Mouse (Mus musculus) spleen, adult 2 months (tissue): ENCODE measurements at regions not wholly inside any gene's neighbourhood (a gene's known extent, or its start where the extent isn't known, plus 50 kb on each side); places are given as distances from the start of the nearest gene placed in this dataset.

ENCODE experiments used
- CTCF ChIP-seq: fragments of 200-500 bp; IDR thresholded peaks from 2 replicates; pipeline ENCODE4 v1.5.1; 2011; ENCODE audit warnings: mild to moderate bottlenecking, inconsistent platforms; ENCODE audit not compliant: insufficient read depth, insufficient read length, insufficient replicate concordance; ENCODE audit errors: extremely low read depth
- POLR2A ChIP-seq: fragments of 200-500 bp; IDR thresholded peaks from 2 replicates; pipeline ENCODE4 v1.6.1; 2011; ENCODE audit warnings: low read depth, low read length, inconsistent platforms

DNA sequence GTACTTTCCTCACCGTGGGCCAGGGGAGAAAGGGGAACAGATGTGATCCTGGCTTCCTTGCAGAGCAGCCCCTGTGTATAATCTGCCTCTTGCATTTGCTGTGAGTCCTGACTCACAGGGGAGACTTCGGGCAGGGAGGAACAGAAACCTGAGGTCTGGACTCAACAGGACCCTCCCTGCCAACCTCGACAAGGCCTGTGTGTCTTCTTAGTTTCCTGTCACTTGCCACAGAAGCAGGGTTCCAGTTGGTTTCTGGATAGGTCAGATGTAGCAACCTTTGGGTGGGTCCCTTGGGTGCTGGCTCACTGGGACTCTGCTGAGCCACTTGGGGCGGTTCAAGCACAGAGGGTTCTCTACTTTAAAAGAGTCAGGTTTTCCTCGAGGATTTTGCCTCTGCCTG, 292.3 kb upstream of the Id2 start:
- TF ChIP-seq CTCF (no peak), POLR2A (no peak)
